Mouse (Mus musculus): Measurements from ENCODE around the gene Galk1. TPM values are rescaled to one million over a fixed set of nuclear protein-coding genes. Genes with fewer than 3 reads are reported as not detected.
"Not testable (repeated sequence)": the region's sequence is repeated elsewhere in the genome, so short reads cannot be mapped to it uniquely, and the experiment has no call there.

The Galk1 gene
- total RNA-seq, 2 experiments from 2014 or later = 14.0 to 16.9 TPM

GRCm38 (mm10) chr11:116030898-116031845 is 18.7 kb upstream of the Galk1 start:
- no peak for DNase-seq (ENCODE audit: extremely low spot score in 1 of 2, low spot score in 1 of 2)

- DNase-seq (ENCODE audit: extremely low spot score in 1 of 2, low spot score in 1 of 2) = peak; percentile 90 to 92
These were observed 17.8 kb upstream of the Galk1 start, which contains the start of gene Unk for GRCm38 (mm10) chr11:116030088-116030897. Gene Unk (plus strand): TSS chr11:116030322.

GRCm38 (mm10) chr11:116029086-116029865 is 16.8 kb upstream of the Galk1 start:
- no peak for DNase-seq (ENCODE audit: extremely low spot score in 1 of 2, low spot score in 1 of 2)

- no peak for DNase-seq (ENCODE audit: extremely low spot score in 1 of 2, low spot score in 1 of 2)
These were observed 15.8 kb upstream of the Galk1 start for GRCm38 (mm10) chr11:116028177-116028865.

- no peak for DNase-seq (ENCODE audit: extremely low spot score in 1 of 2, low spot score in 1 of 2)
These were observed 15.2 kb upstream of the Galk1 start, which contains the start of gene H3f3b for GRCm38 (mm10) chr11:116027756-116028155. Gene H3f3b (minus strand): TSS chr11:116027962.

- no peak for DNase-seq (ENCODE audit: extremely low spot score in 1 of 2, low spot score in 1 of 2)
These were observed 12.7 kb upstream of the Galk1 start for GRCm38 (mm10) chr11:116025056-116025845.

GRCm38 (mm10) chr11:116024356-116024808 is 11.9 kb upstream of the Galk1 start:
- peak in 1 of 2 experiments; percentile 81 for DNase-seq (ENCODE audit: extremely low spot score in 1 of 2, low spot score in 1 of 2)

GRCm38 (mm10) chr11:116023771-116024355 is 11.3 kb upstream of the Galk1 start:
- DNase-seq (ENCODE audit: extremely low spot score in 1 of 2, low spot score in 1 of 2) = peak; percentile 73 to 80

GRCm38 (mm10) chr11:116023074-116023770 is 10.7 kb upstream of the Galk1 start:
- DNase-seq (ENCODE audit: extremely low spot score in 1 of 2, low spot score in 1 of 2) = not testable (repeated sequence)

- DNase-seq (ENCODE audit: extremely low spot score in 1 of 2, low spot score in 1 of 2) = no peak
These were observed 9.8 kb upstream of the Galk1 start for GRCm38 (mm10) chr11:116022256-116022780.

- DNase-seq (ENCODE audit: extremely low spot score in 1 of 2, low spot score in 1 of 2) = no peak
These were observed 9.1 kb upstream of the Galk1 start for GRCm38 (mm10) chr11:116021328-116022220.

GRCm38 (mm10) chr11:116020519-116020922 is 8.0 kb upstream of the Galk1 start:
- DNase-seq (ENCODE audit: extremely low spot score in 1 of 2, low spot score in 1 of 2) = no peak

GRCm38 (mm10) chr11:116019976-116020411 is 7.5 kb upstream of the Galk1 start:
- DNase-seq (ENCODE audit: extremely low spot score in 1 of 2, low spot score in 1 of 2) = no peak

GRCm38 (mm10) chr11:116019360-116019791 is 6.9 kb upstream of the Galk1 start:
- no peak for DNase-seq (ENCODE audit: extremely low spot score in 1 of 2, low spot score in 1 of 2)

- not testable (repeated sequence) for DNase-seq (ENCODE audit: extremely low spot score in 1 of 2, low spot score in 1 of 2)
These were observed 6.3 kb upstream of the Galk1 start for GRCm38 (mm10) chr11:116018867-116019266.

- DNase-seq (ENCODE audit: extremely low spot score in 1 of 2, low spot score in 1 of 2) = no peak
These were observed 5.6 kb upstream of the Galk1 start for GRCm38 (mm10) chr11:116018106-116018505.
